Mouse (Mus musculus) mesoderm, embryonic 11.5 days (tissue): ENCODE measurements around the gene Zbtb38.
"Not testable (repeated sequence)": the region's sequence is repeated elsewhere in the genome, so short reads cannot be mapped to it uniquely, and the experiment has no call there.

Experiments used
- DNase-seq: peaks from one replicate; pipeline ENCODE4 v3.0.0-alpha.2; 2012; ENCODE audit warnings: low read depth, low spot score

Zbtb38 gene

DNA sequence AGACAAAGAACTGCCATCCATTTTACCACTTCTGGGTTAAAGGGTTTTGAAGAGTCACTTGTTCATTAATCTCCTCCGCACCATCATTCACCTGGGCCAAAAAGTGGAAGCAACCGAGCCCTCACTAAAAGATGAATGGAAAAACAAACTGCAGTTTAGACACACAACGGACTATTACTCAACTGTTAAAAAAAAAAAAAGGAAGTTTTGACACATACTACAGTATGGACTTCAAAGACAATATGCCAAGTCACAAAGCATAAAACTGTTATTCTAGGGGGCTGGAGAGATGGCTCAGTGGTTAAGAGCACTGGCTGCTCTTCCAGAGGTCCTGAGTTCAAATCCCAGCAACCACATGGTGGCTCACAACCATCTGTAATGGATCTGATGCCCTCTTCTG lies 108.6 kb downstream of the Zbtb38 start:
- not testable (repeated sequence) for DNase-seq

DNA sequence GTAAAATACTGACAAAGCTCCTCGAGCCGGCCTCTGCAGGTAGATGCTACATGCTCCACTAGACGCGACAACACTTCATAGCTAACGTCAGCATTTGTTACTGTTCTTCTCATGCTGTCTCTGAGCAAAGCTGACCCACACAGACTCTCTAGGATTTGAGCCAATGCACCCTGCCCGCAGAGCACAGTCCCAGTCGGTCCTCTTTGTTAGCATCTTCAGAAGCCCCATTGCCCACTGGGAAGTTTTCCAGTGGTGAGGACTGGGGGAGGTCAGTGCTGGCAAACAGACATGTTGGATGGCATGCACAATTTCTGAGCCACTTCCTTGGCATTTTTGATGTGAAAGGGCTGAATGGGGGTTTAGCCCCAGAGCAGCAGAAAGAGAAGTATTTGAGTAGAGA lies 113.2 kb downstream of the Zbtb38 start:
- no peak for DNase-seq

DNA sequence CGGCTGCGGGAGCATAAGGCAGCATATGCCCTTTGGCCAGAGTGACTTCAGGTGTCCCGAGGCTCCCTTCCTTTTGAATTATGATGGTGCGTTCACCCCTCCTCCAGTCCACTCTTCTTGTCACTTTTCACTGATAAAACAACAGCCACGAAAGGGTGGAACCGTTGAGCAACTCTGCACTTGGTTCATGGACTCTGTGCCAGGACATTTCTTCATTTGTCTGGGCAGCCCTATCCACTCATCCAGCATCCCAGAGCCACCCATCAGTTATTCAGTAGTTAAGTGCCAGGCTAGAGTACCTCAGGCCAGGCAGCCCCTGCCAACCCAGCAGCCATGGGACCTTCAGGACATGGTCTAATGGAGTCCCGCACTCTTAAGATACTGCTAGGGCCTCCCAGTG lies 114.1 kb downstream of the Zbtb38 start:
- DNase-seq: no peak

DNA sequence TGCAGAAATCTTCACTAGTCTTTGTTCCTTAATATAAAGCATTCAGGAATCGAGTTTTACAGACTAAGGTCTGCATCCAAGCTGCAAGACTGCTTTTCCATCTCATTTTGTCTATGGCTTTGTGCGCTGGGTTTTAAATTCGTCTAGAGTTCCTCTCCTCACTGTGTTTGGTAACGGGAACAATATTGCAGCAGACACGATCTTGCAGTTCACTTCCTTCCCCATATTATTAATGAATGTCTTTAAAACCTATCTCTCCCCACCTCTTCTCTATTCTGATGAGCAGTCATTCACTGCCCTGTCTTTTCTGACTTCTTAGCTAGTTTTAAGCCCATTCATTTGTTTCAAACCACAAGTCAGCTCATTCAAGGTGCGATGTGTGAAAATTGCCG lies 115.5 kb downstream of the Zbtb38 start:
- no peak for DNase-seq

DNA sequence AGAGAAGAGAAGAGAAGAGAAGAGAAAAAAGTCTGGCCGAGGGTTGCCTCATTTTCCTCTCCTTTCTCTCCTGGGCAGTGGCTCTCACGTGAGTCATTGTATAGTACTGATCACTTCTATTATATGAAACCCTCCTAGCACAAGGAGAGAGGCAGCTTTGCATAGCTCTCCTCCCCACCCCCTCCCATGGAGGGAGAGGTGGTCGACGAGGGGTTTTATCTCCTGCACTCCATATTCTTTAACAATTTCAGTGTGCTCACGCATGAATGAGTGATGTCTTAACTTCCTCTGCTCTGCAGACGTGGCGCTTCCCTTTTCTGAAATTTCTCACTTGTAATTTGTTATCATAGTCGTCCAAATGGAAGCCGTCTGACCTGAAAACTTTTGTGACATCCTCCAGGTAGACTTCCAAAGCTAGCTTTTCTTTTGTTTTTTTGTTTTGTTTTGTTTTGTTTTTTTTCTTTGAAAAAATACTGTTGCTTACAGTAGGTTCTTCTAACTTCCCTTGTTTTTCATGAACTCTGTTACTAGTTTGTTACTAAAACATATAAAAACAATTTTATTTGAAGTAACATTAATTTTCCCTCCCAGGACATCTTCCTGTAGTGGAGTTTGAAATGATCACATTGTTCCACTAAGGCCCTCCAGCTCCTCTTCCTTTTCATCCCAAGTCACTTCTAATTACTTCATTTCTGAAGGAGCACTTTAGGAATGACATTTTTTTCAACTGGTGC lies 116.0 kb downstream of the Zbtb38 start:
- DNase-seq: no peak

DNA sequence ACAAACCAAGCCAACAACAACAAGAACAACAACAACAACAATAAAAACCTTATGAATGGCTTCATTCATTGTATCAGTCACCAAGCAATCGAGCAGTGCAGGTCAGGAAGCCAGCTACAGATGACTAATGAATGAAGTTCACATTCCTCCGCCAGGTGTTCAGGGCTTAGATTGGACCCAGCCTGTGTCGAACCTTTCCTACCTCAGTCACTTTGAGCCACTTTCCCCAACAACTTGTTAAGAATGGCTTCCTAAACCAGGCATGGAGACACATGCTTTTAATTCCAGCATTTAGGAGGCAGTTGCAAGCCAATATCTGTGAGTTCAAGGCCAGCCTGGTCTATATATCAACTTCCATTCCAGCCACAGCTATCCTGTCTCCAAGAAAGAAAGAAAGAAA lies 116.7 kb downstream of the Zbtb38 start:
- no peak for DNase-seq

DNA sequence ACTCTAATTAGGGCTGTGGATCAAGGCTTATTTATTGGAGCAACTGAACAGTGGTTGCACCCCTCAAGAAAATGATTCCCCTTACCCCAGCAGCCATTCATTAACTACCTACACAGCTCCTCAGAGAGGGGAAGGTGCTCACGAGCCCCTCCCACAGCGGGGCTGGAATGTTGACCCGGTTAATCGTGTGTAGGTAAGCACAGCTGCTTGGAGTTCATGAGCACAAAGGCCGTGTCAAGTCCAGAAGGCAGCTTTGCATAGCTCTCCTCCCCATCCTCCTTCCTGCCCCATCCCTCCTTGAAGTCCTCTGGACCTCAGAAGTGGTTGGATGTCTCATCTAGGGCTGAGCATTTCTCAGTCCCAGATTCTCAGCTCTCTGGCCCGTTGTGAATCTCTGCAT lies 117.5 kb downstream of the Zbtb38 start:
- no peak for DNase-seq

DNA sequence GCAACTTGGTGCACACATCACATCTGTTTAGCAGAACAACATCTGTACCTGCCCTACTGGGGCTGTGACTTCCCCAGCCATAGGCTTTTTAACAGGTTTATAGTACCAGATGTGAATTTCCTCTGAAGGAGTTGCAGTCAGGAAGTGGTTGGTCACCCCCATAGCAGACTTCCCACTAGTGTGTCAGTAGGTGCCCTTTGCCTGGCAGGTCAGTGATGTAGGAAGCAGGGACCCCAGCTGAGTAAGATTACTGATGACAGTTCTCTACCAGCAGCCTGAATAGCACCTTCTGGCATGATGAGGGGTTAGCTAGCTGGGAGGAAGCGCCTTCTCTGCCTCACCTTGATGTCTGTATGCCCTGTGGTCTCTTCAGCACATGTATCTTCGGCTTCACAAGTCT lies 118.9 kb downstream of the Zbtb38 start:
- no peak for DNase-seq
